Mouse (Mus musculus) heart, adult 9 months (tissue): Measurements from ENCODE around the gene Zc3h12c.
A peak's percentile ranks its signal among the peaks of the same experiment; 100 is the strongest.
"Not testable (repeated sequence)": the region's sequence is repeated elsewhere in the genome, so short reads cannot be mapped to it uniquely, and the experiment has no call there.

Experiments used
- DNase-seq, 2 experiments: peaks; one replicate each; pipeline ENCODE4 v3.0.0; 2022; ENCODE audit warnings: low spot score in 2 of 2

Zc3h12c gene

DNA sequence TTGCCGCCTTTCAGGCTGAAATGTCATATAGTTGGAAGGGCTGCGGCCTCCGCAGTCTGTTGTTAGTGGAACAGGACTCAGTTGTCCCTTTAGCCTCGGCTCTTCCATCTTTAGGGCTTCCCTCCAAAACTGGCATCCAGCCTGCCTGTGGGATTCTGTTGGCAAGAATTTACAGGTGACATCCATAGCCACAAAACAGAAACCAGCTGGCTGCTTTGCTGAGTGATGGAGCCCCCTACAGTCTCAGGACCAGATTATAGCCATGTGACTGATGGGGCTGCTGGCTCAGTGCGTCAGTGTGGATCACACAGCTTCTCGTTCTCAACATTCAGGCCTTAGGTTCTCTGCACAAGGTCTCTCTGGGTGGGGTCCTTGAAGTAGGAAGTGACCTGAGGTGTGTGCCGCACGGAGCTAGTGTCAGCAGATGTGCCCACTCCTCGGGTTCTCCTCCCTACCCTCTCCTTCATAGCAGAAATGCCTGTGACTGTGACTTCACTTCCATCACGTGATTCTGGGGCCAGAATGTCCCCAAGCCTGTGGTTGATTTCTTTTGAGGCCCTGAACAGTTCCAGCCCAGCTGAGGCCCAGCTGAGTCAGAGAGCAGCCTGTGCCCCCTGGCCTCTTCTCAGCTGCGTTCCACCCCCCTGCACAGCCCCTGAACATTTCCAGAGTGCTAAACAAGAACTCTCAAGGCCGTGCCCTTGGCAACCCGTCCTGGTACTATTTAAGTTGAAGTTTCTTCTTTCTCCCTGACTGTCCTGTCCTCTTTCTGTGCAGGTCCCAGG, 66.1 kb downstream of the Zc3h12c start:
- DNase-seq: no peak

DNA sequence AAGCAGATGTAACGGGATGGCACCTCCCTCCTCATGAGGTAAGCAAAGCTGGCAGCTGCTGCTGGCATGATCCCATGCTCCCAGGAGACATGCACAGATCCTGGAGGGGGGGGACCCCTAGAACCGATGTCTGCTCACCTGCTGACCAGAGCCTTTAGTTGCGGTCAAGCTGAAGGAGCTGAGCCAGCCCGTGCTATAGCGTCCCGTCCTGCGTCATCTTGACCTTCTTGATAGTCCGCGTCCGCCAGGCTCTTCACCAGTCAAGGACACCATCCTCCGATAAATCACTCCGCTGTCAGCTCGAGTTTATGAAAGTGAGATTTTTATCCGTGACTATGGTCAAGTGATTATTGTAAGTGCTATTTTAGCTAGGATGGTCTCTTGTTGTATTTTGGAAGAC, 67.9 kb downstream of the Zc3h12c start:
- no peak for DNase-seq

DNA sequence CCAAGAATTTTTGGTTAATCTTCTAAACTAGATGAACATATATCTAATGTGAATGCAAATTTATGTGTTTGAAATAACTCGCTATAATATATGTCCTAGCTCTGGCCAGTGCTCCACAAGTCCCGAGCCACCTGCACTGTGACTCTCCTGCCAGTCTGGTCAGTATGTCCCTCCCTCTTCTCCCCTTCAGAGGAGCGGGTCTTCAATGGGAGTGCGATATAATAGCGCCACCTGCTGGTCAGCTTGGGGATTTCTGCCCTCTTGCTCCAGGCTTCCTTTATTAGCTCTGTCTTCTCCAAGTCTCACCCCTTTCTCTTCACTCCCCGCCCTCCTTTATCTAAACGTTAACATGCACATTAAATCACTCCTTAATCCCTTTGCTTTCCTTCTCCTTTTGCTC, 69.8 kb downstream of the Zc3h12c start:
- peak; percentile 58 to 76 for DNase-seq

DNA sequence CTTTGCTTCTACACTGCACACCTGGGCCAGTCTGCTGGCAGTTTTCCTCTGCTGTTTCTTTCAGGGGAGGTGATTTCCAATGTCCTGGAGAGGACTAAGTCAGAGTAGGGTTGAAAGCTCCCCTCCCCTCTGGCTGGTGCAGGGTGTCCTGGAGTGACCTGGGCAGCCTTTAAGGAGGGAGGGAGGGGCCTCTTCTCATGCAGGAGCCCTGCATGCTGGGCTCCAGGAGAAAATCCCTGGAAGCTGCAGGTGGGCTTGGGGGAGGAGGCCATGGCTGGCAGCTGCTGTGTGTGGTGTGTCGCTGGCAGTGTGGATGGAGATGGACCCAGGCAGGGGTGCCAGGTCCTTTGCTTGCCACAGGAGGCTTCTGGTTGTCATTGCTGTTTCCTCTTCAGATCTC, 71.0 kb downstream of the Zc3h12c start:
- DNase-seq: no peak

DNA sequence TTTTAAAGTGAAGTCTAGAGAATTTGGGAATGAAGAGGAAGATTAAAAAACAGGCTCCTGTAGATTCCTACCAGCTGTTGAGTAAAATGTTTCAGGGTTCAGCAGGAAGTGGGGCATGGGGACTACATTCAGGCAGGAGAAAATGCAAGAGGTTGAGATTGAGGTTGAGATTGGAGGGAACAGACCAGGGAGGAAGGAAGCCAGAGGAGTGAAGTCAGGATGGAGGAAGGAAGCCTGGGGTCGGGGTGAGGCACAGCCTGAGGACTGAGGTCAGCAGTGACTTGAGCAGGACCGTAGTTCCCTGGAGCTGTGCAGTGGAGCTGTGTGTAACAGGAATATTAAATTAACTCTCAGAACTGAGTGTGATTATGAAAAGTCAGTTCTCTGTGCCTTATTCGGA, 72.7 kb downstream of the Zc3h12c start:
- no peak for DNase-seq

DNA sequence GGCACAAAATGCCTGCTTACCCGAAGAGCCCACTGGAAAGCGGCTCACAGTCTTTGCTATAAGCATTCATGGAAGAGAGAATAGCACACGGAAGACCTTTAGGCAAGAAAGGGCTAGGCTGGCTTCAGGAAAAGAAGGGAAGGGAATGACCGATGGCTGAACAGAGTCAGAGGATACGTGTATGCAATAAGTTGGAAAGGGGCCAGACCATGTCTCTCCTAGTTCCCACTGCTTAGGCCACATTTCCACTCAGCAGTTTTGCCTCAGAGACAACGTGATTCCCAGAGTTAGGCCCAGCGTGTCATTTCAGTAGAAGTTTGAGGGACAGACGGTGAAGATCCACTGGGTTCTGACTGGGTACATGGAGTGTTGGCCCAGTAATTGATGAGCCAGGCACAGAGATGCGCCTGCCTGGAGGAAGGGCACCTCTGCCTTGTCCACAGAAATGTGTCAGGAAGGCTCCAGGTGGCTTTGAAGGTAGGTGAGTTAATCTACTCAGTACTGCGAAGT, 73.8 kb downstream of the Zc3h12c start:
- no peak for DNase-seq

DNA sequence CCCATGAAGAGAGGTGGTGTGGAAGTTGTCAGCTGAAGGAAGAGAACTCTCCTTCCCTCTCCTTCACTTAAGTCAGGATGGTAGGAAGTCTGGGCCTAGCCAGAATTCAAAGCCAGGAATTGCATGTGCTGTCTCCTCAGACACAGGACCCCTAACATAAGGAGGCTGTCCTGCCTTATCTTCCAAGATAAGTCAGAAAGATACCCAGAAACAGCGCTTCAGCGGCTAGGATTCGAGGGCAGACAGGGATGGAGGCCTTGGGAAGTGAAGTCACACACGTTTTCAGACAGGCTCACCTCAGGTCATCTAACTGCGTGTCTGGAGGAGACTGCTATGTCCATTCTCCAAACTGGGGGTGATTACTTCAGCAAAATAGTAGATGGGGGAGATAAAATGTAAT, 74.4 kb downstream of the Zc3h12c start:
- no peak for DNase-seq

DNA sequence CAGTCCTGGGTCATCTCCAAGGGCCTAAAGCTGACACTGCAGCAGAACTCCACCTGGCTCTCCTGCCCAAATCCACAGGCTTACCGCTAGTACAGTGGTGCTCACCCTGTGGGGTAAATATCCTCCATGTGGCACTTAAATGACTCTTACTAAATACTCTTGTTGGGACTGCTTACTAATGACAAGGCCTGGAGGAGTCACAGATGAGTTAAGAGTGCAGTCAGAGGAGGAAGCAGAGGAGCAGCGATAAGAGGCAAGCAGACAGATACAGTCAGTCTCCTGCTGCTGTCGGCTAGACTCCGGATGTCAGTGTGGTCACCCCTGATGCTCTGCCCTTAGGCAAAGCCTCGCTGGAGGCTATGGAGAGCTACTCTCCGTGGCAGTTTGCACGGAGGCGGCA, 75.3 kb downstream of the Zc3h12c start:
- DNase-seq: no peak

DNA sequence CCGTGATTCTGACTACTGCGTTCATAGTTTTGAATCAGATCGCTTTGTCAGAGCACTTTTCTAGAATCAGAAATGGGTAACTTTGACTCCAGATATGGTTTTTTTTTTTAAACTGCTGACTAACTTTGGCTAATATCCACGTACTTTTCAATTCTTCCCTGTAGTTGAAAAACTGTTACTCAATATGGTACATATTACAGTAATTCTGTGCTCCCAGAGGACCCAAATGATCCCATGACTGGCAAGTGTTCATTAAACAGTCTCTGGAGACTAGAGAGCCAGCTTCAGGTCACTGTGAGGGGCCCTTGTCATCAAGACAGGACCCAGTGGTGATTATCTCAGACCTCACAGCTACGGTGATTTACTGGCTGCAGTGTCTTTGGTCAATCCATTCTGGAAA, 76.1 kb downstream of the Zc3h12c start:
- no peak for DNase-seq

DNA sequence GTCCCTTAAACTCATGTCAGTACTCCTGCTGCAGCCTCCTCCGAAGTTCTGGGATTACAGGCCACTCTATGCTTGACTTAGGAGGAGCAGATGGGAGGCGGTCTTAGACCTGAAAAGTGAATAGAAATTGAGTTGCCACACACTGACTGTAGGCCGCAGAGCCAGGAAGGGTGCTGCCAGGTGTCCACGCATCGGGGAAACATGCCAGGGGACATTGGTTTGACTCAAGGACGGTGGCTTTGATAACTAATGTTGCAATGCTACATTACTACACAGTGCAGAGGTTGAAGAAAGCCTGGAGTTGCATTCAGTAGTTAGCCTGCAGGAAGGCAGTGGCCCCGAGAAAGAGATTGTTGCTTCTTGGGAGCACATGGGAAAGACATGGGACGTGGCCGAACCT, 76.6 kb downstream of the Zc3h12c start:
- peak in 1 of 2 experiments; percentile 28 for DNase-seq

DNA sequence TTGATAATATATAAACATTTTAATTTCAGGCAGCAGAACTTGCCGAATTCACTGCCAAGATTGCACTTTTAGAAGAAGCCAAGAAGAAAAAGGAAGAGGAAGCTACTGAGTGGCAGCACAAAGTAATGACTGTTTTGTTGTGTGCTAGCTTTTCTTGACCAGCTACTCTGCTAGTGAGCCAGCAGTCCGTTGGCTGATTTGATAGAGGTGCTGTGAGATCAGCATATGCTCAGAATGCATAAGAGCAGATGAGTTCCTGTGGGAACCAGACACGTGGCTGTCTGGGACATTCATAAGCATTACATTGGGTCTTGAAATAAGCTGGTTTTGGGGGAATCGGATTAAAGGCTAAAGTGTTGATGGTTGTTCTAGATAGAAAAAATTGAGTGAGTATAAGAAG, 86.0 kb downstream of the Zc3h12c start:
- no peak for DNase-seq

DNA sequence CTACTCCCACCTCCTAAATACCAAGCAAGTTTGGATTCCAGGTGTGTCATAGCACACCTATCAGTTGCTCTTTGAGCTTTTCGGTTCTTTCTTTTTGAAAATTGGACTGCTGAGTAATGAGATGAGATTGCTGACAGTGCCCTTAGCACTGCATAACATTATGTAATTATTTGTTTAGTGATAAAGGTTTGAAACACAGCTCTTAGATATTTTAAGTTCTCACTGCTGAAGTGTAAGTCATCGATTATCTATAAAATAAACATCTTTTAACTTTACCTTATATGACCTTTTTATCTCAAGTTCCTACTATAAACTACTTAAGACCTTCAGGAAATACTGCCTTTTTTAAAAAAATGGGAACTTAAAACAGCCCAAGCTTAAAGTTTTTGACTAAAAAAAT, 86.4 kb downstream of the Zc3h12c start:
- DNase-seq: no peak

DNA sequence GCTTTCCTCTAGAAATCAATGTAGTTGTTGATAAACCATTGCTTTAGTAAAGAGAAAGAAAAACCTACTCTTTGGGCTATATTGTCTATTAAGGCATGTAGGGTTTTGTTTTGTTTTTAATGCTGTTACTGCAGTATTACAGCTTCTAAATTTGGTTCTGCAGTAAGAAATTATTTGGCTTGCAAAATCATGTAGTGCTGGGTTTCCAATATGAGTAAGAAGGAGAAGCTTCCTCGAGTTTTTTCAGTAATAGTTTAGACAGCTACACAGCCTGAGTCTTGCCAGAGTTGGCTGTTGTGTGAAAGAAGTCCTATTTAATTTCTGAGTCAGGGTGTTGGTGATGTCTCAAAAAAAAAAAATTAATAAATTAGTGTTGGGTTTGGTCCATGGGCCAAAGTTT, 90.7 kb downstream of the Zc3h12c start:
- DNase-seq: no peak

DNA sequence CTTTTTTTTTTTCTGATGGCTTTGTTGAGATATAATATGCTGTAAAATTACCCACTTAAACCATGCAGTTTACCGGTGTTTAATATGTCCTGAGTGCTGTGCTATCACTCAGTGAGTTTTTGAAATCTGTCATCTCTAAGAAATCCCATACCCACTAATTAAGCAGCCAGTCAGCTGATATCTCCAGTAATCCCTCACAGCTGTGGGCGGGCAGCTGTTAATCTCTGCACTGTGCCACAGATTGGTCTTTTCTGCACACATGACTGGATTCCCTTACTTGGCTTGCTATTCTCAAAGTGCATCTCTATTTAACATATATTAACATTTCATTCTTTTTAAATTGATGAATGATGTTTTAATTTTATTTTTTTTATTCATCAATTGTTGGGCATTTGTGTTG, 92.3 kb downstream of the Zc3h12c start:
- DNase-seq: no peak

DNA sequence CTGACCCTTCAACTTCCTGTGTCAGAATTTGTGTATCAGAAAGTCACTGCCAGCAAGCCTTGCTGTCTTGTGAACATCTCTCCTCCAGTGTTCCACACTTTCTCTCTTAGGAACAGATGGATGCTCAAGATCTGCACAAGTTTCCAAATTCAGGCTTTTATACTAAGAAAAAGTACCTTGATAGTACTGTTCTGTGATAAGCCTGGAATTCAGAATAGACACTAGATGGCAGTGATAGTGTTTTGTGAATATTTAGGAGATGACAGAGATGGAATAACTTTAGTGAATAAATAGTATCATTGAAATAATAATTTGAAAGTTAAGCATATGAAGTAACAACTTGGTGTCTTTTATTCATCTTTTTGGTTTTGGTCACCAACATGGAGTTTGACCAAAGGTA, 96.2 kb downstream of the Zc3h12c start:
- no peak for DNase-seq

DNA sequence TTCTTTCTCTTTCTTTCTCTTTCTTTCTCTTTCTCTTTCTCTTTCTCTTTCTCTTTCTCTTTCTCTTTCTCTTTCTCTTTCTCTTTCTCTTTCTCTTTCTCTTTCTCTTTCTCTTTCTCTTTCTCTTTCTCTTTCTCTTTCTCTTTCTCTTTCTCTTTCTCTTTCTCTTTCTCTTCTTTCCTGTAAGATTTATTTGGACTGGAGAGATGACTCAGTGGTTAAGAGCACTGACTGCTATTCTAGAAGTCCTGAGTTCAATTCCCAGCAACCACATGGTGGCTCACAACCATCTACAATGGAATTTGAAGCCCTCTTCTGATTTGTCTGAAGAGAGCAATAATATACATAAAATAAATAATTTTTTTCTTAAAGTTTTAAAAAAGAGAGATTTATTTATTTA, 97.0 kb downstream of the Zc3h12c start:
- DNase-seq: not testable (repeated sequence)

DNA sequence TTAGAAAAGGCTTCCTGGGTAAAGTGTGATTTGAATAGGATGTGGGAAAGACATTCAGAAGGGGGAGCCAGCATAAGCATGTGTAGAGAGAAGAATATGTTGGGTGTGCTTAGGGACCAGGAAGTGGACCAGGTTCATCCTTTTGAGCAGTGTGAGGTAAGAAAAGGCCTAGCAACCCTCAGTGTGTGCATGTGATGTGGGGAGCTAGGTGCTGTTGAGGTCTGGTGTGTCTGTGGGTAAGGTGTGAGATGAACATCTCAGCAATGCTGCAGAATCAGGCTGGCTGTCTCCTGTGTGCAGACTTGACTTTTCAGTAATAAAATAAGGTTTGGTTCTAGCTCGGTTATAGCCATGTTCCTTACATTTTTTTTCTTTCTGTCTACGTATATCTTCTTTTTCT, 98.3 kb downstream of the Zc3h12c start:
- no peak for DNase-seq
